Comparison of ENCODE assay signal across 7 mouse cellular contexts in the genomic region with DNA sequence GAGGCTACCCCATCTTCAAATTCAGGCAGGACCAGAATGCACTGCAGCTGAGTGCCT. TPM values are rescaled to one million over a fixed set of nuclear protein-coding genes. Genes with fewer than 3 reads are reported as not detected.
DNase-seq lines count a peak whose midpoint lies in the region; ATAC-seq lines count a peak whose summit lies in the region.

TSS of gene BC029722 (minus strand) at position 35 of the 57 bp plus-strand sequence.

- DNase-seq in thymus, postnatal 0 days (ENCODE audit: low spot score): no peak
- DNase-seq in thymus, adult 18-20 months: no peak
- no peak for DNase-seq in hindbrain, embryonic 10.5 days (ENCODE audit: low spot score)
- DNase-seq in embryo, embryonic 11 days: no peak
- DNase-seq in frontal cortex, postnatal 36 days (ENCODE audit: low spot score in 2 of 2): no peak

- ATAC-seq in forebrain, embryonic 12.5 days (ENCODE audit: low FRiP score): no peak
- no peak for ATAC-seq in liver, embryonic 12.5 days

- peak within 1 kb of the TSS; percentile 56 for H3K4me3 ChIP-seq in forebrain, embryonic 12.5 days (replicated peaks)
- peak within 1 kb of the TSS; percentile 73 for H3K4me3 ChIP-seq in hindbrain, embryonic 10.5 days
- H3K4me3 ChIP-seq in liver, embryonic 12.5 days: peak within 1 kb of the TSS; percentile 86

- H3K4me2 ChIP-seq in forebrain, embryonic 12.5 days: peak within 1 kb of the TSS; percentile 82
- H3K4me2 ChIP-seq in liver, embryonic 12.5 days: peak within 1 kb of the TSS; percentile 98

- H3K4me1 ChIP-seq in forebrain, embryonic 12.5 days: peaks cover 22% of the 10 kb centered on the region
- H3K4me1 ChIP-seq in hindbrain, embryonic 10.5 days (replicated peaks): peaks cover 40% of the 10 kb centered on the region
- peaks cover 26% of the 10 kb centered on the region for H3K4me1 ChIP-seq in liver, embryonic 12.5 days

- no peaks in the 10 kb centered on the region for H3K9me3 ChIP-seq in forebrain, embryonic 12.5 days
- H3K9me3 ChIP-seq in hindbrain, embryonic 10.5 days: no peaks in the 10 kb centered on the region
- no peaks in the 10 kb centered on the region for H3K9me3 ChIP-seq in liver, embryonic 12.5 days (replicated peaks)

- H3K36me3 ChIP-seq in forebrain, embryonic 12.5 days (replicated peaks): peaks cover 44% of the 10 kb centered on the region
- H3K36me3 ChIP-seq in hindbrain, embryonic 10.5 days: peaks cover 48% of the 10 kb centered on the region
- peaks cover 50% of the 10 kb centered on the region for H3K36me3 ChIP-seq in liver, embryonic 12.5 days

- peak within 1 kb of the TSS; percentile 51 for H3K27ac ChIP-seq in forebrain, embryonic 12.5 days
- peak within 1 kb of the TSS; percentile 89 for H3K27ac ChIP-seq in hindbrain, embryonic 10.5 days
- peak within 1 kb of the TSS; percentile 77 for H3K27ac ChIP-seq in liver, embryonic 12.5 days

- no peaks in the 10 kb centered on the region for H3K27me3 ChIP-seq in forebrain, embryonic 12.5 days
- no peaks in the 10 kb centered on the region for H3K27me3 ChIP-seq in hindbrain, embryonic 10.5 days (ENCODE audit: insufficient read depth, poor library complexity, severe bottlenecking)
- no peaks in the 10 kb centered on the region for H3K27me3 ChIP-seq in liver, embryonic 12.5 days (replicated peaks)

- peak within 1 kb of the TSS; percentile 74 for H3K9ac ChIP-seq in forebrain, embryonic 12.5 days
- H3K9ac ChIP-seq in liver, embryonic 12.5 days: peak within 1 kb of the TSS; percentile 84

RNA-seq across cellular contexts. Expression of gene BC029722, which starts in this region (rescaled TPM):
- 24.0 and 24.4 TPM in 2 replicates for polyA plus RNA-seq in thymus, postnatal 0 days (2015; fragmentation: Nextera tagmentation; extraction: Ambion mirVana)
- polyA plus RNA-seq in forebrain, embryonic 12.5 days (2016; fragmentation: Nextera tagmentation; extraction: Ambion mirVana): 12.0 and 13.4 TPM in 2 replicates
- polyA plus RNA-seq in hindbrain, embryonic 10.5 days (2016; fragmentation: Nextera tagmentation; extraction: Ambion mirVana): 8.4 and 16.0 TPM in 2 replicates
- 6.0 and 6.6 TPM in 2 replicates for polyA plus RNA-seq in liver, embryonic 12.5 days (2016; fragmentation: Nextera tagmentation; extraction: Ambion mirVana)
